Mouse (Mus musculus) forebrain, embryonic 12.5 days (tissue): Measurements from ENCODE around the gene Reep6. TPM values are rescaled to one million over a fixed set of nuclear protein-coding genes. Genes with fewer than 3 reads are reported as not detected.

ENCODE experiments used
- ATAC-seq: fragments of 200-750 bp; cut with Nextera tagmentation; 2 replicates; pipeline ENCODE4 v1.8.0; 2017; ENCODE audit warnings: moderate TSS enrichment; ENCODE audit not compliant: low FRiP score
- H3K27ac ChIP-seq: fragments of 300-500 bp; sonication (generic); 2 replicates; pipeline ENCODE4 v1.5.1; 2016; ENCODE audit warnings: mild to moderate bottlenecking
- H3K27me3 ChIP-seq: fragments of 300-500 bp; sonication (generic); 2 replicates; pipeline ENCODE4 v1.6.1; 2016; ENCODE audit warnings: mild to moderate bottlenecking
- H3K36me3 ChIP-seq: fragments of 300-500 bp; sonication (generic); replicated peaks from 2 replicates; pipeline ENCODE4 v1.6.1; 2016; ENCODE audit warnings: mild to moderate bottlenecking
- H3K4me1 ChIP-seq: fragments of 300-500 bp; sonication (generic); 2 replicates; pipeline ENCODE4 v1.6.1; 2016
- H3K4me2 ChIP-seq: fragments of 300-500 bp; sonication (generic); 2 replicates; pipeline ENCODE4 v1.6.1; 2016; ENCODE audit warnings: mild to moderate bottlenecking, moderate library complexity
- H3K4me3 ChIP-seq: fragments of 300-500 bp; sonication (generic); replicated peaks from 2 replicates; pipeline ENCODE4 v1.5.1; 2016; ENCODE audit warnings: mild to moderate bottlenecking
- H3K9ac ChIP-seq: fragments of 300-500 bp; sonication (generic); 2 replicates; pipeline ENCODE4 v1.6.1; 2016; ENCODE audit warnings: mild to moderate bottlenecking
- H3K9me3 ChIP-seq: fragments of 300-500 bp; sonication (generic); 2 replicates; pipeline ENCODE4 v1.6.1; 2016
- WGBS: fragments of 180-500 bp; shearing (Covaris S2); methylation state at CpG from one replicate; pipeline ENCODE4 v1.1.7; 2016; 5-methylcytosine and 5-hydroxymethylcytosine counted together
- polyA plus RNA-seq: library from polyadenylated mRNA; unstranded; fragments of >200 nt; fragmentation: Nextera tagmentation; extraction: Ambion mirVana; gene quantifications from 2 replicates; pipeline ENCODE4 v1.2.1, GENCODE M21; 2016

The Reep6 gene
- polyA plus RNA-seq, 1 experiment from 2014 or later: 4.1 TPM

- WGBS: 92% methylated on average over 6 of the region's 6 CpGs
- Histone ChIP-seq H3K4me3 (no peak overlapping the region), H3K36me3 (no peaks in the 10 kb centered on the region), H3K4me2 (no peak overlapping the region), H3K4me1 (peaks cover 21% of the 10 kb centered on the region), H3K9ac (no peak overlapping the region; the same call in 1 of the 2 replicates), H3K27me3 (peaks cover 47% of the 10 kb centered on the region), H3K9me3 (0 out of 2 replicates have a peak, but pooled peaks cover 5% of the 10 kb centered on the region), H3K27ac (no peak overlapping the region)
- ATAC-seq: no peak
Measured at GRCm38 (mm10) chr10:80368392-80368791, 38.6 kb downstream of the Reep6 start.

GRCm38 (mm10) chr10:80369995-80370747 is 40.4 kb downstream of the Reep6 start:
- ATAC-seq: no peak
- no peak overlapping the region for H3K4me3 ChIP-seq
- no peaks in the 10 kb centered on the region for H3K36me3 ChIP-seq
- H3K9ac ChIP-seq: no peak overlapping the region
- peaks cover 30% of the 10 kb centered on the region for H3K27me3 ChIP-seq
- H3K4me1 ChIP-seq: peaks cover 14% of the 10 kb centered on the region
- 84% methylated on average over 21 of the region's 21 CpGs for WGBS
- H3K4me2 ChIP-seq: no peak overlapping the region
- 0 out of 2 replicates have a peak, but pooled peaks cover 5% of the 10 kb centered on the region for H3K9me3 ChIP-seq
- H3K27ac ChIP-seq: no peak overlapping the region

- Histone ChIP-seq H3K4me2 (peak overlapping the region; percentile 32), H3K9ac (peak overlapping the region; percentile 40; the same call in 1 of the 2 replicates), H3K9me3 (0 out of 2 replicates have a peak, but pooled peaks cover 5% of the 10 kb centered on the region), H3K4me3 (peak overlapping the region; percentile 14), H3K4me1 (peaks cover 14% of the 10 kb centered on the region), H3K36me3 (no peaks in the 10 kb centered on the region), H3K27me3 (peaks cover 29% of the 10 kb centered on the region), H3K27ac (peak overlapping the region; percentile 27; the same call in 1 of the 2 replicates)
- peak; percentile 78 for ATAC-seq
- WGBS: 3% methylated on average over 11 of the region's 12 CpGs
Measured at GRCm38 (mm10) chr10:80371411-80371966, 41.7 kb downstream of the Reep6 start.

DNA sequence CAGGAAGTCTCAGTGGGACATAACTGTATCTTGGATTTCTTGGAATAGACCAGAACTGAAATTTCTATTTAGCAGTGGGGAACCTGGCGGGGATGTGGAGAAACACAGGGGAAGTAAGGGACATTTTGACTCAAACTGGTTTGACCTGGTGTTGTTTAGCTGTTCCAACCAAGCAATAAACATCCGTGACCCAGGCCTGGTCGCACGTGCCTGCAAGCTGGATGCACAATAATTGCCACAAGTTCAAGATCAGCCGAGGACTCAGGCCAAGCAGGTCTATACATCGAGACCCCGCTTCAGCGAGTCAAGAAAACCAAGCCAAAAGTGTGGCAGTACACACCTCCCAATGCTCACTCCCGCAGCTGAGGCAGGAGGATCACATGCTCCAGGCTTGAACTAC is 42.2 kb downstream of the Reep6 start:
- no peak for ATAC-seq
- Histone ChIP-seq H3K9ac (peak overlapping the region; percentile 40; the same call in 1 of the 2 replicates), H3K36me3 (no peaks in the 10 kb centered on the region), H3K4me1 (peaks cover 14% of the 10 kb centered on the region), H3K9me3 (0 out of 2 replicates have a peak, but pooled peaks cover 5% of the 10 kb centered on the region), H3K4me3 (peak overlapping the region; percentile 14; the same call in 1 of the 2 replicates), H3K27me3 (peaks cover 24% of the 10 kb centered on the region), H3K27ac (peak overlapping the region; percentile 27; the same call in 1 of the 2 replicates), H3K4me2 (peak overlapping the region; percentile 32)
- 53% methylated on average over 9 of the region's 9 CpGs for whole genome bisulfite sequencing

- Histone ChIP-seq H3K27me3 (peaks cover 16% of the 10 kb centered on the region), H3K4me1 (peaks cover 14% of the 10 kb centered on the region), H3K4me3 (no peak overlapping the region), H3K9me3 (0 out of 2 replicates have a peak, but pooled peaks cover 5% of the 10 kb centered on the region), H3K36me3 (no peaks in the 10 kb centered on the region), H3K9ac (no peak overlapping the region), H3K27ac (no peak overlapping the region), H3K4me2 (no peak overlapping the region)
- no peak for ATAC-seq
- WGBS: 81% methylated on average over 6 of the region's 6 CpGs
Measured at GRCm38 (mm10) chr10:80372706-80373105, 43.0 kb downstream of the Reep6 start.

GRCm38 (mm10) chr10:80374063-80374462 is 44.3 kb downstream of the Reep6 start:
- ATAC-seq: no peak
- H3K4me2 ChIP-seq: no peak overlapping the region
- H3K4me3 ChIP-seq: no peak overlapping the region
- 16% methylated on average over 6 of the region's 6 CpGs for WGBS
- no peak overlapping the region for H3K9ac ChIP-seq
- peaks cover 12% of the 10 kb centered on the region for H3K27me3 ChIP-seq
- peaks cover 14% of the 10 kb centered on the region for H3K4me1 ChIP-seq
- no peaks in the 10 kb centered on the region for H3K9me3 ChIP-seq
- 0 out of 2 replicates have a peak, but pooled peaks cover under 1% of the 10 kb centered on the region for H3K36me3 ChIP-seq
- no peak overlapping the region for H3K27ac ChIP-seq

DNA sequence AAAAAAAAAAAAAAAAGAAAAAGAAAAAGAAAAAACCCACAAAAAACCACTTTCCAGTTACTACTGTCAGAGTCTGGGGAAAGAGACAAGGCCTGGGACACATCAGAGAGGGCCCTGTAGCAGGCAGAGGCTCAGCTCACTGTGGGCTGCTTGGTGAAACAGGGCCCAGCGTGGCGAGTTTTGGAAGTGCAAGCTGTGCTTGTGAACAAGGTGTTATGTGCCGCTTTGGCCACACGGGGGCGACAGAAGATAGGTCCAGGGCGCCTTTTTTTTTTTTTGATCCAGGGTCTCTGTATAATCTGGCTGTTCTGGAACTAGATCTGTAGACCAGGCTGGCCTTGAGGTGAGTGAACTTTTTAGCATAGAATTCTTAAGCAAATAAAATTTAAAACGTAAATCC is 46.4 kb downstream of the Reep6 start:
- H3K9ac ChIP-seq: no peak overlapping the region
- 1% methylated on average over 7 of the region's 7 CpGs for WGBS
- ATAC-seq: no peak; the same call in 1 of the 2 replicates
- H3K9me3 ChIP-seq: no peaks in the 10 kb centered on the region
- peaks cover 9% of the 10 kb centered on the region for H3K27me3 ChIP-seq
- H3K4me2 ChIP-seq: no peak overlapping the region
- H3K27ac ChIP-seq: no peak overlapping the region
- H3K4me1 ChIP-seq: peaks cover 17% of the 10 kb centered on the region
- H3K36me3 ChIP-seq: peaks cover 19% of the 10 kb centered on the region
- no peak overlapping the region for H3K4me3 ChIP-seq

DNA sequence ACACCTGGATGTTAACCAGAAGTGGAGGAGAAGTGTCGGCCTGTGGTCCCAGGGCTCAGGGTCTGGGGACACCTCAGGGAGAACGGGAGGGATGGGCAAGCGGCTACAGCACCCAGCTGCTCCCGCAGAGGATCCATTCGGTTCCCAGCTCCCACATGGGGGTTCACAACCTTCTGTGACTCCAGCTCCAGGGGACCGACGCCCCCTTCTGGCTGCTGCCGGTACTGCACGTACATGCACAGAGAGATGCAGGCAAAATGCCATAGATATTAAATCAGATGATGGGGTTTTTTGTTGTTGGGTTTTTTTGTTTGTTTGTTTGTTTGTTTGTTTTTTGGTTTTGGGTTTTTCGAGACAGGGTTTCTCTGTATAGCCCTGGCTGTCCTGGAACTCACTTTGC is 48.0 kb downstream of the Reep6 start:
- H3K27ac ChIP-seq: no peak overlapping the region
- H3K9ac ChIP-seq: no peak overlapping the region
- peaks cover 34% of the 10 kb centered on the region for H3K36me3 ChIP-seq
- no peak overlapping the region for H3K4me3 ChIP-seq
- WGBS: 48% methylated on average over 10 of the region's 10 CpGs
- no peaks in the 10 kb centered on the region for H3K9me3 ChIP-seq
- peaks cover 2% of the 10 kb centered on the region for H3K27me3 ChIP-seq
- no peak for ATAC-seq
- no peak overlapping the region for H3K4me2 ChIP-seq
- peaks cover 7% of the 10 kb centered on the region; the same call in 1 of the 2 replicates for H3K4me1 ChIP-seq

DNA sequence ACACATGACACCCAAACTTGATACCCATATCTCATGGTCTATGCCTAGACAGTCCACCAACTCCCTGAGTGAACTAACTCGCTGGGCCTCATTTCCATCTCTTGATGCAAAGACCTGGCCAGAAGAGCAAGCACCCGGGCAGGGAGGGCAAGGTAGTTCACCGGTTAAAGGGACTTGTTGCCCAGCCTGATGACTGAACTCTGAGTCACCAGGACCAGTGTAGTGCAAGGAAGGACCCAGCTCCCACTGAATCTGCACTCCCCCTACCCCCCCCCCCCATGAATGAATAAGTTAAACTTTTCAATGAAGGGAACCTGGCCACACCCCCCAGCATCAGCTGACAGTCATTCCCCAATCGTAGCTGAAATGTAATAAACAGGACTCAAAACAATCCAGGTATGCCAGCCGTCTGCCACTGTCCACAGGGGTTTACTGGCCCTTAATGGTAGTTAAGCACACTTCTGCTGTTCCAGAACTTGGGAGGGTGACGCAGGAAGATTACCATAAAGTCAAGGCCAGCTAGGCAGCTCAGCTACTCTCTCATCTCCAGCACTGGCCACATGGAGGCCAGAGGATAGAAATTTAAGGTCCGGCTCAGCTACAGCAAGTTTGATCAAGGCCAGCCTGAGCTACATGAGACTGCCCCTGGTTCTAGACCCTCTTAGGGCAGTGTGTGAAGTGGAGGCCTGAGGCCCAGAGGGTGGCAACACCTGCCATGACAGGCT is 53.0 kb downstream of the Reep6 start:
- 90% methylated on average over 7 of the region's 7 CpGs for WGBS
- Histone ChIP-seq H3K9ac (no peak overlapping the region), H3K4me3 (no peak overlapping the region)

DNA sequence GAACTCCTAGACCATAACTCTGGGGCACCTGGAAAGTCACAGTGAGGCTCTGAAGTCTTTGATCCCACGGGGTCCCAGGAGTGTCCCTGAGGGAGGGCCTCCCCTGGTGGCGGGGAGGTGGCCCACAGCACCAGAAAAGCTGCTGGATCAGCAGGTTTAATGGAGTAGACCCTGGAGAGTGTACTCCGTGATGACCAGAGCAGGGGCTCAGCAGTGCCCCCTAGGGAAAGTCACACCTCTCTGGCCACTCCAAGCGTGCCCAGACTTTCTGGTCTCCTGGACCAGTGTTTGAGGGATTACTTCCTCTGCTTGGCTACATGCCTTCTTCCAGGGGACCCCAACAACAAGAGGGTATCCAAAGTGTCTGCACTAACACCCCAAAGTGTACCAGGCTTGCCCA is 53.7 kb downstream of the Reep6 start:
- Histone ChIP-seq H3K9me3 (no peaks in the 10 kb centered on the region), H3K27ac (peak overlapping the region; percentile 31; the same call in 1 of the 2 replicates), H3K27me3 (no peaks in the 10 kb centered on the region), H3K4me2 (peak overlapping the region; percentile 91), H3K4me3 (peak overlapping the region; percentile 98), H3K36me3 (peaks cover 56% of the 10 kb centered on the region), H3K4me1 (peaks cover 40% of the 10 kb centered on the region), H3K9ac (peak overlapping the region; percentile 100)
- no peak for ATAC-seq
- WGBS: 60% methylated on average over 4 of the region's 4 CpGs

More for the DNA sequence above, 53.0 kb downstream of the Reep6 start:
- peak overlapping the region; percentile 91 for H3K4me2 ChIP-seq
- no peak overlapping the region for H3K27ac ChIP-seq
- no peak for ATAC-seq
- H3K27me3 ChIP-seq: no peaks in the 10 kb centered on the region
- peaks cover 33% of the 10 kb centered on the region for H3K4me1 ChIP-seq
- H3K36me3 ChIP-seq: peaks cover 56% of the 10 kb centered on the region
- H3K9me3 ChIP-seq: no peaks in the 10 kb centered on the region

- no peaks in the 10 kb centered on the region for H3K9me3 ChIP-seq
- ATAC-seq: no peak
- H3K27me3 ChIP-seq: no peaks in the 10 kb centered on the region
- H3K9ac ChIP-seq: peak overlapping the region; percentile 100
- H3K4me1 ChIP-seq: peaks cover 43% of the 10 kb centered on the region
- WGBS: 85% methylated on average over 4 of the region's 4 CpGs
- peaks cover 55% of the 10 kb centered on the region for H3K36me3 ChIP-seq
- peak overlapping the region; percentile 91 for H3K4me2 ChIP-seq
- H3K4me3 ChIP-seq: peak overlapping the region; percentile 98
- peak overlapping the region; percentile 97 for H3K27ac ChIP-seq
Measured at GRCm38 (mm10) chr10:80384115-80384639, 54.4 kb downstream of the Reep6 start.

DNA sequence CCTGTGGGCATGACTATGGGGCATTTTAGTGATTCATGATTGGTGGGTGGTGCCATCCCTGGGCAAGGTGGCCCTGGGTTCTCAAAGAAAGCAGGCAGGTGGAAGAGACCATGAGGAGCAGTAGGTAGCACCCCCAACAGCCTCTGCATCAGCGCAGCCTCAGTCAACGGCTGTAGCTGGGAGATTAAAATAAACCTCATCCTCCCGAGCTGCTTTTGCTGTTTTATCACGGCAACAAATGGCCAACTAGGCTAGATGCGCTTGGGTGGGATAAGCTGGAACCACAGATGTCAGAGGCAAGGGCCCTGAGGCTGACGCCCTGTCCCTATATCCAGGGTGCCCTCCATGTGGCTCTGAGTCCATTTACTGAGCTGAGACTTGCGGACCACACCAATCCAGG is 55.0 kb downstream of the Reep6 start:
- Histone ChIP-seq H3K9ac (peak overlapping the region; percentile 100), H3K36me3 (peaks cover 50% of the 10 kb centered on the region), H3K27ac (peak overlapping the region; percentile 97), H3K4me2 (peak overlapping the region; percentile 91), H3K4me1 (peaks cover 43% of the 10 kb centered on the region), H3K9me3 (no peaks in the 10 kb centered on the region), H3K4me3 (peak overlapping the region; percentile 98), H3K27me3 (no peaks in the 10 kb centered on the region)
- WGBS: 79% methylated on average over 7 of the region's 7 CpGs
- no peak for ATAC-seq
